Mouse (Mus musculus): Measurements from ENCODE around the gene Klhl23. TPM values are rescaled to one million over a fixed set of nuclear protein-coding genes. Genes with fewer than 3 reads are reported as not detected.
A peak's percentile ranks its signal among the peaks of the same experiment; 100 is the strongest.

Klhl23 gene
- polyA plus RNA-seq, 1 experiment, result 1.0 TPM

GRCm38 (mm10) chr2:69851427-69852058 is 29.8 kb downstream of the Klhl23 start:
- no peaks in the 10 kb centered on the region for H3K79me3 ChIP-seq (ENCODE audit: low read depth)
- H3K4me3 ChIP-seq (ENCODE audit: insufficient read depth, poor library complexity, severe bottlenecking), result no peak overlapping the region
- H3K27me3 ChIP-seq (ENCODE audit: control insufficient read depth, insufficient read depth, insufficient read length), result no peaks in the 10 kb centered on the region
- no peak for TF ChIP-seq FOSL1 (IDR thresholded peaks at IDR 0.05; ENCODE audit: insufficient read depth, low read length, poor library complexity, severe bottlenecking)
- no peak for TF ChIP-seq MYOD1 (IDR thresholded peaks at IDR 0.05; ENCODE audit: control insufficient read depth, insufficient read length, low read depth)
- no peak for TF ChIP-seq CTCF (IDR thresholded peaks at IDR 0.05; ENCODE audit: control insufficient read depth, insufficient read depth, insufficient read length)
- H3ac ChIP-seq (ENCODE audit: control insufficient read depth, insufficient read length, low read depth), result no peak overlapping the region
- no peaks in the 10 kb centered on the region for H3K79me2 ChIP-seq (ENCODE audit: control insufficient read depth, insufficient read depth)
- no peaks in the 10 kb centered on the region for H3K36me3 ChIP-seq (ENCODE audit: control insufficient read depth, insufficient read depth)

DNA sequence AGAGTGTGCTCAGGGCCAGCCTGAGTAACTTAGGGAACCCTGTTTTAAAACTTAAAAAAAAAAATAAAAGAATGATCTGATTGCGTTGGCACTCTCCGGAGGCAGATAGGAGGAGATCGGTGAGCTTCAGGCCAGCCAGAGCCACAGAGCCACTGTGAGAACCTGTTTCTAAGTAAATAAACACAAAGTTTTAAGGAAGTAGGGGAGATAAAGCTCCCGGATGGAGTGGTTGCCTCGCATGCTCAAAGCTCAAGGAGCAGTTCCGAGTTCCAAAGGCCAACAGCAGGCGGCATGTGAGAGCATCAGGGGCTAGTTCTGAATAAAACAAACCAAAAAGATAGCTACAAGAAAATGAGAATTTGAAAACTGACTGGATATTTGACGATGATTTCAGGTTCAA is 34.6 kb downstream of the Klhl23 start:
- Histone ChIP-seq H3ac (ENCODE audit: control insufficient read depth, insufficient read length, low read depth) (no peak overlapping the region), H3K36me3 (ENCODE audit: control insufficient read depth, insufficient read depth) (no peaks in the 10 kb centered on the region), H3K27me3 (ENCODE audit: control insufficient read depth, insufficient read depth, insufficient read length) (no peaks in the 10 kb centered on the region), H3K79me3 (ENCODE audit: low read depth) (no peaks in the 10 kb centered on the region), H3K4me3 (ENCODE audit: insufficient read depth, poor library complexity, severe bottlenecking) (no peak overlapping the region), H3K79me2 (ENCODE audit: control insufficient read depth, insufficient read depth) (peaks cover 1% of the 10 kb centered on the region)
- TF ChIP-seq CEBPB (IDR thresholded peaks at IDR 0.05; ENCODE audit: low read depth), result no peak
- no peak for TF ChIP-seq CTCF (IDR thresholded peaks at IDR 0.05; ENCODE audit: control insufficient read depth, insufficient read depth, insufficient read length)
- no peak for TF ChIP-seq MYOG (IDR thresholded peaks at IDR 0.05; ENCODE audit: control insufficient read depth, extremely low read depth, insufficient read length)
- no peak for TF ChIP-seq FOSL1 (IDR thresholded peaks at IDR 0.05; ENCODE audit: insufficient read depth, low read length, poor library complexity, severe bottlenecking)
- no peak for TF ChIP-seq MYOD1 (IDR thresholded peaks at IDR 0.05; ENCODE audit: control insufficient read depth, insufficient read length, low read depth)
- no peak for TF ChIP-seq USF1 (IDR thresholded peaks at IDR 0.05; ENCODE audit: low read depth)
- TF ChIP-seq MAX (IDR thresholded peaks at IDR 0.05), result no peak

- peaks cover 16% of the 10 kb centered on the region for H3K79me2 ChIP-seq (ENCODE audit: control insufficient read depth, insufficient read depth)
- peaks cover 13% of the 10 kb centered on the region for H3K79me3 ChIP-seq (ENCODE audit: low read depth)
- peaks cover 3% of the 10 kb centered on the region for H3K36me3 ChIP-seq (ENCODE audit: control insufficient read depth, insufficient read depth)
- no peak overlapping the region for H3K4me3 ChIP-seq (ENCODE audit: insufficient read depth, poor library complexity, severe bottlenecking)
- TF ChIP-seq MAX (IDR thresholded peaks at IDR 0.05) (no peak), CTCF (IDR thresholded peaks at IDR 0.05; ENCODE audit: control insufficient read depth, insufficient read depth, insufficient read length) (no peak), USF1 (IDR thresholded peaks at IDR 0.05; ENCODE audit: low read depth) (no peak), MYOG (IDR thresholded peaks at IDR 0.05; ENCODE audit: control insufficient read depth, extremely low read depth, insufficient read length) (no peak), CEBPB (IDR thresholded peaks at IDR 0.05; ENCODE audit: low read depth) (no peak), FOSL1 (IDR thresholded peaks at IDR 0.05; ENCODE audit: insufficient read depth, low read length, poor library complexity, severe bottlenecking) (no peak), MYOD1 (IDR thresholded peaks at IDR 0.05; ENCODE audit: control insufficient read depth, insufficient read length, low read depth) (no peak)
- H3ac ChIP-seq (ENCODE audit: control insufficient read depth, insufficient read length, low read depth), result no peak overlapping the region
- H3K27me3 ChIP-seq (ENCODE audit: control insufficient read depth, insufficient read depth, insufficient read length), result no peaks in the 10 kb centered on the region
Observed at GRCm38 (mm10) chr2:69857882-69858281, 36.1 kb downstream of the Klhl23 start.

DNA sequence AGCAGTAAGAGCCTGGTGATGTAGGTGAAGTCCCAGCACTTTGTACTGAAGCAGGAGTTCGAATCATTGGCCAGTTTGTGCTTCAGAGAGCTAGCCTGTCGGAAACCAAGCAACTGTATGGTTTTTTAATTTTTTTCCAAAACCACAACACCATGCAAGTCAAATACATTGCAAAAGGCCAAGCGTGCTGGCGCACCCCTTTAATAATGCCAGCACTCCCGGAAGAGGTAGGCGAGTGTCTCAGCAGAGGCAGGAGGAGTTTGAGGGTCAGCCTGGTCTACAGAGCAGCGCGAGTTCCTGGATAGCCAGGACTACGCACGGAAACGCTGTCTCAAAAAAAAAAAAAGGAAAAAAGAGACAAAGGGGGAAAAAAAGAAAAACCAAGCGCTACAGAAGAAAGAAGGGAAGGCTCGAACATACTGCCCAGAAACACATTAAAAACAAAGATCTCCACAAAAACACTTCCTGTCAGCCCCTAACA is 39.3 kb downstream of the Klhl23 start:
- H3K27me3 ChIP-seq (ENCODE audit: control insufficient read depth, insufficient read depth, insufficient read length), result no peaks in the 10 kb centered on the region
- peaks cover 42% of the 10 kb centered on the region for H3K79me3 ChIP-seq (ENCODE audit: low read depth)
- peak overlapping the region; percentile 98 for H3K4me3 ChIP-seq (ENCODE audit: insufficient read depth, poor library complexity, severe bottlenecking)
- peaks cover 33% of the 10 kb centered on the region for H3K36me3 ChIP-seq (ENCODE audit: control insufficient read depth, insufficient read depth)
- H3ac ChIP-seq (ENCODE audit: control insufficient read depth, insufficient read length, low read depth), result peak overlapping the region; percentile 41
- TF ChIP-seq MYOD1 (IDR thresholded peaks at IDR 0.05; ENCODE audit: control insufficient read depth, insufficient read length, low read depth) (no peak), USF1 (IDR thresholded peaks at IDR 0.05; ENCODE audit: low read depth) (no peak), FOSL1 (IDR thresholded peaks at IDR 0.05; ENCODE audit: insufficient read depth, low read length, poor library complexity, severe bottlenecking) (no peak), MYOG (IDR thresholded peaks at IDR 0.05; ENCODE audit: control insufficient read depth, extremely low read depth, insufficient read length) (no peak), CEBPB (IDR thresholded peaks at IDR 0.05; ENCODE audit: low read depth) (no peak), MAX (IDR thresholded peaks at IDR 0.05) (no peak), CTCF (IDR thresholded peaks at IDR 0.05; ENCODE audit: control insufficient read depth, insufficient read depth, insufficient read length) (no peak)
- H3K79me2 ChIP-seq (ENCODE audit: control insufficient read depth, insufficient read depth), result peaks cover 47% of the 10 kb centered on the region

- TF ChIP-seq USF1 (IDR thresholded peaks at IDR 0.05; ENCODE audit: low read depth) (no peak), CEBPB (IDR thresholded peaks at IDR 0.05; ENCODE audit: low read depth) (no peak), CTCF (IDR thresholded peaks at IDR 0.05; ENCODE audit: control insufficient read depth, insufficient read depth, insufficient read length) (no peak), MAX (IDR thresholded peaks at IDR 0.05) (peak; percentile 62), MYOD1 (IDR thresholded peaks at IDR 0.05; ENCODE audit: control insufficient read depth, insufficient read length, low read depth) (no peak), MYOG (IDR thresholded peaks at IDR 0.05; ENCODE audit: control insufficient read depth, extremely low read depth, insufficient read length) (no peak)
- Histone ChIP-seq H3K36me3 (ENCODE audit: control insufficient read depth, insufficient read depth) (peaks cover 39% of the 10 kb centered on the region), H3K27me3 (ENCODE audit: control insufficient read depth, insufficient read depth, insufficient read length) (no peaks in the 10 kb centered on the region), H3ac (ENCODE audit: control insufficient read depth, insufficient read length, low read depth) (peak within 1 kb of the TSS; percentile 98), H3K79me2 (ENCODE audit: control insufficient read depth, insufficient read depth) (peaks cover 53% of the 10 kb centered on the region), H3K4me3 (ENCODE audit: insufficient read depth, poor library complexity, severe bottlenecking) (peak within 1 kb of the TSS; percentile 98), H3K79me3 (ENCODE audit: low read depth) (peaks cover 45% of the 10 kb centered on the region)
Observed at GRCm38 (mm10) chr2:69861485-69862091, 39.8 kb downstream of the Klhl23 start, which contains the start of gene Ssb. Gene Ssb (plus strand): TSS chr2:69861562.

All from C2C12 (cell line).